Mouse (Mus musculus) heart, adult 2 months (tissue): ENCODE measurements around the gene Ssbp3. TPM values are rescaled to one million over a fixed set of nuclear protein-coding genes. Genes with fewer than 3 reads are reported as not detected.

Source experiments
- DNase-seq, 2 experiments: peaks; one replicate each; pipeline ENCODE4 v3.0.0; 2021
- H3K27ac ChIP-seq: fragments of 200-600 bp; 2 replicates; pipeline ENCODE4 v1.8.1; 2022
- H3K27me3 ChIP-seq: fragments of 200-500 bp; 2 replicates; pipeline ENCODE4 v1.6.1; 2012; ENCODE audit warnings: mild to moderate bottlenecking, low read length, inconsistent platforms, mixed read lengths; ENCODE audit not compliant: control insufficient read depth, insufficient read depth
- H3K36me3 ChIP-seq: fragments of 200-500 bp; 2 replicates; pipeline ENCODE4 v1.6.1; 2012; ENCODE audit warnings: low read length, inconsistent platforms; ENCODE audit not compliant: control insufficient read depth, insufficient read depth
- H3K4me1 ChIP-seq: fragments of 200-500 bp; 2 replicates; pipeline ENCODE4 v1.6.1; 2011; ENCODE audit warnings: low read length; ENCODE audit not compliant: control insufficient read depth, insufficient read depth
- H3K4me3 ChIP-seq: fragments of 200-600 bp; 2 replicates; pipeline ENCODE4 v1.8.1; 2022
- H3K79me2 ChIP-seq: fragments of 200-500 bp; replicated peaks from 2 replicates; pipeline ENCODE4 v1.6.1; 2012; ENCODE audit warnings: mild to moderate bottlenecking, inconsistent platforms, low read length, moderate library complexity, mixed read lengths; ENCODE audit not compliant: control insufficient read depth, insufficient read depth
- H3K9ac ChIP-seq: fragments of 200-500 bp; 2 replicates; pipeline ENCODE4 v1.6.1; 2012; ENCODE audit warnings: low read depth, mild to moderate bottlenecking, control low read depth, inconsistent platforms, low read length, mixed read lengths
- CTCF ChIP-seq: fragments of 200-600 bp; IDR thresholded peaks from 2 replicates; pipeline ENCODE4 v1.8.1; 2022; ENCODE audit warnings: antibody characterized with exemption, mild to moderate bottlenecking, moderate library complexity
- EP300 ChIP-seq: fragments of 200-500 bp; IDR thresholded peaks from 2 replicates; pipeline ENCODE4 v1.6.1; 2011; ENCODE audit warnings: low read depth, low read length, control low read depth; ENCODE audit not compliant: insufficient read depth
- POLR2A ChIP-seq: fragments of 200-500 bp; IDR thresholded peaks from 2 replicates; pipeline ENCODE4 v1.6.1; 2011; ENCODE audit warnings: mild to moderate bottlenecking, low read depth, low read length, control low read depth; ENCODE audit not compliant: insufficient read depth
- WGBS: fragments of 180-500 bp; shearing (Covaris S2); methylation state at CpG from one replicate; pipeline ENCODE4 v1.1.7; 2018; 5-methylcytosine and 5-hydroxymethylcytosine counted together
- intact Hi-C: fragments of 180-260 bp; cut with DNase I; formaldehyde crosslinking; loops from one replicate; pipeline ENCODE4 v1.15.1; 2025
- polyA plus RNA-seq: library from polyadenylated mRNA; depleted of rRNA; stranded (reverse); fragments of >200 nt; gene quantifications from 2 replicates; pipeline ENCODE4 v1.2.3, GENCODE M21; 2012
- total RNA-seq, 2 experiments: library from RNA; stranded (reverse); gene quantifications; 2 replicates each; pipeline ENCODE4 v1.2.3; 2021

Ssbp3 gene
- total and polyA plus RNA-seq, 3 experiments: 26.1 to 39.0 (median 37.3) TPM

DNA sequence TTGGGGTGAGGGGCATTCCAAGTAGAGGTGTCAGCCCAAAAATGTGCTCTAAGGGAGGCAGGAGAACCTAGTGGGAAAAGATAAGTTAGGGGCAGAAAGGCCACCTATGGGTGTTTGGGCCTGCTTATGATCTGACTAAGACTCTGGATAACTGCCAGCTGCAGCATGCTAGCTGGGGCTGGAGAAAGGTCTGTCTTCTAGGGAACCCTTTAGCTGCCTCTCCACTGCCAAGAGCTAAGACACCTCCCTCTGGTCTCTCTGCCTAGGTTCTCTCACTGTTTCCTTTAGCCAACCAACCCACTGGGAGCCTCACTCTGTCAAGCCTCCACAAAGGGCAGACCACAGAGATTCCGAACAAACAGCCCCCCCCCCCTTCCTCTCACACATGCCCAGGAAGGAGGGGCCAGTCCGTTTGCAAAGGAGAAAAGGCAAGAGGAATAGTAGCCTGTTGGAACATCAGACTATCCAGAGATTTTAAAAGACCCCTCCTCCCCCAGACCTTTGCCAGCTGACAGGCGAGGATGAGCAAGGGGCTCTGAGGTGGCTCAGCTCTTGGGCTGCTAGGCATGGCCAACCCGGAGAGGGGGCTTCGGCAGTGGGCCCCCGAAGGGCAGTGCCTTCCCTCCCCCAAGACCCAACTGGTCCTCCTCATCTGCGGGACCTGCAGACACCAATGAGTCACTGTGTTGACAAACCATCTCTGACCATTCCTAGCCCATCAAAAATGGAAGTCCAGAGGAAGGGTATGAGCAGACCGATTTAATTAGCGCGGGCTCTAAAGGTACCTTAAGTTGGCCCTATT is 1.4 kb upstream of the Ssbp3 start:
- Histone ChIP-seq H3K27me3 (no peaks in the 10 kb centered on the region), H3K36me3 (peaks cover 11% of the 10 kb centered on the region), H3K9ac (peak overlapping the region; percentile 52), H3K79me2 (0 out of 2 replicates have a peak, but pooled peaks cover 2% of the 10 kb centered on the region), H3K4me1 (peaks cover 13% of the 10 kb centered on the region), H3K27ac (peak overlapping the region; percentile 89), H3K4me3 (peak overlapping the region; percentile 70; the same call in 1 of the 2 replicates)
- WGBS: 8% methylated on average over 10 of the region's 10 CpGs
- intact Hi-C loops: no loop called here
- peak; percentile 71 to 78 for DNase-seq
- TF ChIP-seq EP300: 0 out of 2 replicates have a peak, but pooled peaks have one; percentile 6
- TF ChIP-seq POLR2A: peak; percentile 30; the same call in 1 of the 2 replicates
- TF ChIP-seq CTCF: no peak

GRCm38 (mm10) chr4:106909797-106910196 is 704 bp upstream of the Ssbp3 start:
- 3% methylated on average over 6 of the region's 6 CpGs for WGBS
- peaks cover 13% of the 10 kb centered on the region for H3K4me1 ChIP-seq
- H3K27ac ChIP-seq: peak overlapping the region; percentile 89
- H3K27me3 ChIP-seq: no peaks in the 10 kb centered on the region
- DNase-seq: peak in 1 of 2 experiments; percentile 56
- peak overlapping the region; percentile 39 for H3K9ac ChIP-seq
- 0 out of 2 replicates have a peak, but pooled peaks cover 2% of the 10 kb centered on the region for H3K79me2 ChIP-seq
- intact Hi-C loops: loop anchor here (1.0 to 5.0 kb wide), 4 partner anchors 69 to 268 kb away; partner anchors contain the start of genes Cyb5rl, Mrpl37, Tceanc2 and Tmem59
- H3K4me3 ChIP-seq: peak overlapping the region; percentile 70
- TF ChIP-seq EP300 (no peak), CTCF (no peak)
- peaks cover 11% of the 10 kb centered on the region for H3K36me3 ChIP-seq

DNA sequence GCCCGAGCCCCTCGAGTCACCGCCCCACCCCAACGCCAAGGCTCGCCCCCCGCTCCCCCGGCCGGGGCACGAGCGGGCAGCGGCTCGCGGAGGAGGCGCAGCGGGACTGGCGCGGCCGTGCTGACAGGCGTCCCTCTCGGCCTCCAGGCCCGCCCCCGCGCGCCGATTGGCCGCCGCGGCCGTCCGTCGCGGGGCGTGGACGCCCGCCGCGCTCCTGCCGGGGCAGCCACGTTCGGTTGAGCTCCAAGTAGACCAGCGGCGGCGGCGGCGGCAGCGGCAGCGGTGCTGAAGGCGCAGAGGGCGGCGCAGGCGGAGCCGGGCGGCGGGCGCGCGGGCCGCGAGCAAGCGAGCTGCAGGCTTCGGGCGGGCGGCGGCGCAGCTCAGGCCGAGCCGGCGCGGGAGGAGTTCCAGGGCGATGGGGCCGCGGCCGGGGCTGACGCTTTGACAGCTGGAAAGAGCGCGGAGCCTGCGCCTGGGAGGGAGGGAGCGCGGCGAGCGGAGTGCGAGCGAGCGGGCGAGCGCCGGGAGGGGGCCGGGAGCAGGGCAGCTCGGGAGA is 823 bp downstream of the Ssbp3 start:
- TF ChIP-seq POLR2A: peak; percentile 55; the same call in 1 of the 2 replicates
- no peak for TF ChIP-seq EP300
- no peak for TF ChIP-seq CTCF
- H3K79me2 ChIP-seq: peaks cover 2% of the 10 kb centered on the region; the same call in 1 of the 2 replicates
- peak overlapping the region; percentile 89 for H3K27ac ChIP-seq
- H3K4me3 ChIP-seq: peak overlapping the region; percentile 90
- DNase-seq: peak; percentile 98 to 99
- H3K4me1 ChIP-seq: peaks cover 13% of the 10 kb centered on the region
- peaks cover 11% of the 10 kb centered on the region for H3K36me3 ChIP-seq
- H3K27me3 ChIP-seq: no peaks in the 10 kb centered on the region
- H3K9ac ChIP-seq: peak overlapping the region; percentile 98
- intact Hi-C loops: loop anchor here (1.0 to 5.0 kb wide), 4 partner anchors 77 to 266 kb away; partner anchors contain the start of genes Cyb5rl, Mrpl37, Tceanc2 and Tmem59
- under 1% methylated on average over 71 of the region's 89 CpGs for WGBS

- Histone ChIP-seq H3K4me3 (peak overlapping the region; percentile 90), H3K9ac (peak overlapping the region; percentile 98), H3K27me3 (no peaks in the 10 kb centered on the region), H3K4me1 (peaks cover 13% of the 10 kb centered on the region), H3K79me2 (peaks cover 2% of the 10 kb centered on the region; the same call in 1 of the 2 replicates), H3K36me3 (peaks cover 11% of the 10 kb centered on the region), H3K27ac (peak overlapping the region; percentile 82)
- DNase-seq: peak; percentile 37 to 55
- intact Hi-C loops: loop anchor here (1.0 to 5.0 kb wide), 4 partner anchors 76 to 265 kb away; partner anchors contain the start of genes Cyb5rl, Mrpl37, Tceanc2 and Tmem59
- TF ChIP-seq EP300: no peak
- TF ChIP-seq CTCF: 0 out of 2 replicates have a peak, but pooled peaks have one; percentile 15
- WGBS: 2% methylated on average over 54 of the region's 73 CpGs
These were observed 1.6 kb downstream of the Ssbp3 start for GRCm38 (mm10) chr4:106911951-106912688.

DNA sequence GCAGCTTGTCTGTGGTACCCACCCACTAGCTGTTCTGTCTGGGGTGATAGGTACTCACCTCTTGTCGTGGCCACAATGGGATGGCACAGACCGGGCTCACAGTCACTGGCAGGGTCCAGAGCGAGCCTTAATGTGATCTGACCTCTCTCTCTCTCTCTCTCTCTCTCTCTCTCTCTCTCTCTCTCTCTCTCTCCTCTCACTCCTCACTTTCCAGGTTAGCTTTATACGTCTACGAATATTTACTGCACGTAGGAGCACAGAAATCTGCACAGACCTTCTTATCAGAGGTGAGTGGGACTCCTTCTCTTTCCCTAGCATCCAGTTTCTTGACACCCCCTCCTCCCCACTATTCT is 2.2 kb downstream of the Ssbp3 start:
- intact Hi-C loops: loop anchor here (5.0 kb wide), 1 partner anchor 265 kb away; the partner anchor contains the start of genes Tceanc2 and Tmem59
- H3K27ac ChIP-seq: no peak overlapping the region; the same call in 1 of the 2 replicates

More for the DNA sequence above, 2.2 kb downstream of the Ssbp3 start:
- no peaks in the 10 kb centered on the region for H3K27me3 ChIP-seq
- H3K9ac ChIP-seq: peak overlapping the region; percentile 98
- peaks cover 2% of the 10 kb centered on the region; the same call in 1 of the 2 replicates for H3K79me2 ChIP-seq
- DNase-seq: no peak
- H3K4me3 ChIP-seq: peak overlapping the region; percentile 90
- peaks cover 13% of the 10 kb centered on the region for H3K4me1 ChIP-seq
- peaks cover 11% of the 10 kb centered on the region for H3K36me3 ChIP-seq
- no peak for TF ChIP-seq CTCF
- TF ChIP-seq EP300: no peak
- no peak for TF ChIP-seq POLR2A
- 38% methylated on average over 6 of the region's 6 CpGs for WGBS
